Mouse (Mus musculus): ENCODE measurements at regions not wholly inside any gene's neighbourhood (a gene's known extent, or its start where the extent isn't known, plus 50 kb on each side); places are given as distances from the start of the nearest gene placed in this dataset.

DNA sequence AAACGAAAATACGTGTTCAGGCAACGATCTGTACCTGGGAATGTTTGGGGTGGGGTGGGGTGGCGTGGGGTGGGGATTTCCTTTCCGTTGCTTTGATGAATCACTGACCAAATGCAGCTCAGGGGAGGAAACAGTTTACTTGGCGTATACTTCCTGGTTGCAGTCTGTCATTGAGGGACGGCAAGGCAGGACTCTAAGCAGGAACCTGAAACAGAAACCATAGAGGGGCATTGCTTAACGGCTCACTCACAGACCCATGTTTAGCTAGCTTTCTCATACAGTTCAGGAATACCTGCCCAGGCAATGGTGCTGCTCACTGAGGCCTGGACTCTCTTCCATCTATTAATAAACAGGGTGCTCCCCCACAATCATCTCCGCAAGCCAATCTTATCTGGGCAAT lies 55.1 kb upstream of the Smox start:
- H3K4me3 ChIP-seq (ENCODE audit: low read depth, low read length) = no peak overlapping the region
- TF ChIP-seq CTCF (IDR thresholded peaks at IDR 0.05; ENCODE audit: low read depth) = no peak
- no peaks in the 10 kb centered on the region for H3K9me3 ChIP-seq (ENCODE audit: control insufficient read depth)
- WGBS = 54% methylated on average over 9 of the region's 9 CpGs
- no peaks in the 10 kb centered on the region for H3K36me3 ChIP-seq (ENCODE audit: control insufficient read depth, insufficient read depth)
- H3K27me3 ChIP-seq (replicated peaks; ENCODE audit: control insufficient read depth, insufficient read depth, low read length) = no peaks in the 10 kb centered on the region
- H3K27ac ChIP-seq (ENCODE audit: low read depth, low read length) = no peak overlapping the region
- H3K4me1 ChIP-seq (replicated peaks; ENCODE audit: control insufficient read depth, insufficient read depth, low read length) = no peaks in the 10 kb centered on the region
- no peak overlapping the region for H3K4me2 ChIP-seq (replicated peaks; ENCODE audit: low read depth)
- no peak overlapping the region for H3K9ac ChIP-seq (ENCODE audit: low read depth, low read length)
- ATAC-seq = peak; percentile 54; the same call in 1 of the 2 replicates

DNA sequence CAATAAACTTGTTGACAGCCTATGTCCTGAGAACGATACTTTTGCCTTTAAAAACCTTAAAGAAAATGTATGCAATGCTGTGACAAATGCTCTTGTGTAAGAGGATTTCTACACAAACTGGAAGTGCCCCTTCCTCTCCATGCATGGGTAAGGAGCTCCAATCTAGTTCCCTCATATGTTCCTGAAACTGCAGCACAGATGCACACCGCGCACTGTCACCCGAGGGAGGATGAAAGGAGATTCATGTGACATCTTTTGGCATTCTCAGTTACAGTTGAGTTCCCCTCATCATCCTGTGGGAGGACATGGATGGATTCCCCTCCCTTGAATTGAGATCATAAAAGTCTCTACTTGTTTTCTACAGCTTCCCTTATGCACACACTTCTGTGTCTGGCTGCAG lies 60.8 kb upstream of the Smox start:
- no peak overlapping the region for H3K4me3 ChIP-seq (ENCODE audit: low read depth, low read length)

GRCm38 (mm10) chr2:131428089-131428488 lies 63.2 kb upstream of the Smox start:
- Histone ChIP-seq H3K27ac (ENCODE audit: low read depth, low read length) (no peak overlapping the region), H3K4me3 (ENCODE audit: low read depth, low read length) (no peak overlapping the region), H3K4me2 (replicated peaks; ENCODE audit: low read depth) (no peak overlapping the region), H3K36me3 (ENCODE audit: control insufficient read depth, insufficient read depth) (no peaks in the 10 kb centered on the region), H3K9me3 (ENCODE audit: control insufficient read depth) (no peaks in the 10 kb centered on the region), H3K9ac (ENCODE audit: low read depth, low read length) (no peak overlapping the region), H3K4me1 (replicated peaks; ENCODE audit: control insufficient read depth, insufficient read depth, low read length) (no peaks in the 10 kb centered on the region), H3K27me3 (replicated peaks; ENCODE audit: control insufficient read depth, insufficient read depth, low read length) (no peaks in the 10 kb centered on the region)
- no peak for ATAC-seq
- 62% methylated on average over 4 of the region's 4 CpGs for WGBS
- TF ChIP-seq CTCF (IDR thresholded peaks at IDR 0.05; ENCODE audit: low read depth) = no peak

More for the DNA sequence above, 60.8 kb upstream of the Smox start:
- no peak overlapping the region for H3K4me2 ChIP-seq (replicated peaks; ENCODE audit: low read depth)
- no peak overlapping the region for H3K27ac ChIP-seq (ENCODE audit: low read depth, low read length)
- TF ChIP-seq CTCF (IDR thresholded peaks at IDR 0.05; ENCODE audit: low read depth) = no peak
- WGBS = 86% methylated on average over 4 of the region's 4 CpGs
- H3K27me3 ChIP-seq (replicated peaks; ENCODE audit: control insufficient read depth, insufficient read depth, low read length) = no peaks in the 10 kb centered on the region
- no peaks in the 10 kb centered on the region for H3K4me1 ChIP-seq (replicated peaks; ENCODE audit: control insufficient read depth, insufficient read depth, low read length)
- no peaks in the 10 kb centered on the region for H3K36me3 ChIP-seq (ENCODE audit: control insufficient read depth, insufficient read depth)
- no peak for ATAC-seq
- no peaks in the 10 kb centered on the region for H3K9me3 ChIP-seq (ENCODE audit: control insufficient read depth)
- no peak overlapping the region for H3K9ac ChIP-seq (ENCODE audit: low read depth, low read length)

DNA sequence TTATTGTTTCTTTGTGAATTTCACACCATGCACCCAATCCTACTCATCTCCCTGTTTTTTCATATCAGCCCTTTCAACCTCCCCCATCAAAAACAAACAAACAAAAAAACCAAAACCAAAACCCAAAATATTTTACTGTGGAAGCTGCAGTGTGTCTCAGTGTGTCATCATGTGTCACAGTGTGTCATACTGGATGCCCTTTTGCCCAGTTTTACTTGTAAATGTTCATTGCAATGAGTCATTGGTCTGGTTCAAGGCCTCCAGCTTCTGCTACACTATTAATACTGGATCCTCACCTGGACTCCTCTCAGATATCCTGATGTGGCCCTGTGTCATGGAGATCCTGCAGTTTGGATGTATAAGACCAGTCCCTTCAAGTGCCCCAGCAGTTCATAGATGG lies 64.4 kb upstream of the Smox start:
- H3K36me3 ChIP-seq (ENCODE audit: control insufficient read depth, insufficient read depth) = no peaks in the 10 kb centered on the region
- ATAC-seq = no peak
- no peak overlapping the region for H3K27ac ChIP-seq (ENCODE audit: low read depth, low read length)
- no peak overlapping the region for H3K4me2 ChIP-seq (replicated peaks; ENCODE audit: low read depth)
- H3K4me1 ChIP-seq (replicated peaks; ENCODE audit: control insufficient read depth, insufficient read depth, low read length) = no peaks in the 10 kb centered on the region
- H3K27me3 ChIP-seq (replicated peaks; ENCODE audit: control insufficient read depth, insufficient read depth, low read length) = no peaks in the 10 kb centered on the region
- H3K4me3 ChIP-seq (ENCODE audit: low read depth, low read length) = no peak overlapping the region
- H3K9ac ChIP-seq (ENCODE audit: low read depth, low read length) = no peak overlapping the region
- no peak for TF ChIP-seq CTCF (IDR thresholded peaks at IDR 0.05; ENCODE audit: low read depth)
- H3K9me3 ChIP-seq (ENCODE audit: control insufficient read depth) = no peaks in the 10 kb centered on the region

GRCm38 (mm10) chr2:131423616-131424320 lies 67.5 kb upstream of the Smox start:
- TF ChIP-seq CTCF (IDR thresholded peaks at IDR 0.05; ENCODE audit: low read depth) = no peak
- Histone ChIP-seq H3K4me2 (replicated peaks; ENCODE audit: low read depth) (no peak overlapping the region), H3K4me1 (replicated peaks; ENCODE audit: control insufficient read depth, insufficient read depth, low read length) (no peaks in the 10 kb centered on the region), H3K36me3 (ENCODE audit: control insufficient read depth, insufficient read depth) (no peaks in the 10 kb centered on the region), H3K27me3 (replicated peaks; ENCODE audit: control insufficient read depth, insufficient read depth, low read length) (no peaks in the 10 kb centered on the region), H3K4me3 (ENCODE audit: low read depth, low read length) (no peak overlapping the region), H3K27ac (ENCODE audit: low read depth, low read length) (no peak overlapping the region), H3K9ac (ENCODE audit: low read depth, low read length) (no peak overlapping the region), H3K9me3 (ENCODE audit: control insufficient read depth) (no peaks in the 10 kb centered on the region)
- peak; percentile 79 for ATAC-seq
- 64% methylated on average over 11 of the region's 11 CpGs for WGBS

DNA sequence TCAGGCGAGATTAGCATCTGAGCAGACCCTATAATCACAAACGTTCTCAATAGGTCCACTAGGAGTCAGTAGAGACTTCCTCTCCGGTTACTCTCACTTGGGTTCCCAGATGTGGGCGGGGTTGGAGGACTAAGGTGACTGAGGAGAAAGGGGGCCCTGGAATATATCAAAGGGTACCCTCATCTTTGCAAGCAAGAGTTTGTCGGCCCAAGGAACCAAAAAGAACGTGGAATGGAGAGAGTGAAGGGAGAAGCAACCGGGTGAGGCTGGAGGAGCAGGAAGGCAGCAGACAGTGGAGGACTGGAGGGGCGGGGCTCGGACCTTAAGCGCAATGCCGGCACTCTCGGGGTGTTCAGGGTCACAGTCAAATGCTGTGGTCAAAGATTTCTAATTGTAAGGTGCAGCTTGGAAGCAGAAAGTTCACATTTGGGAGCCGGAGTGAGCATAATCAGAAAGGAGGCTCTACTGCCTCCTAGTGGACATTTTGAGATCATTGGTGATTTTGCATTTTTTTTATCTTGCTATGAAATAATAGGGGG lies 68.3 kb upstream of the Smox start:
- ATAC-seq = peak; percentile 65
- H3K9me3 ChIP-seq (ENCODE audit: control insufficient read depth) = no peaks in the 10 kb centered on the region
- H3K4me3 ChIP-seq (ENCODE audit: low read depth, low read length) = peak overlapping the region; percentile 55
- H3K36me3 ChIP-seq (ENCODE audit: control insufficient read depth, insufficient read depth) = no peaks in the 10 kb centered on the region
- no peaks in the 10 kb centered on the region for H3K27me3 ChIP-seq (replicated peaks; ENCODE audit: control insufficient read depth, insufficient read depth, low read length)
- H3K4me1 ChIP-seq (replicated peaks; ENCODE audit: control insufficient read depth, insufficient read depth, low read length) = no peaks in the 10 kb centered on the region
- peak overlapping the region; percentile 45; the same call in 1 of the 2 replicates for H3K9ac ChIP-seq (ENCODE audit: low read depth, low read length)
- TF ChIP-seq CTCF (IDR thresholded peaks at IDR 0.05; ENCODE audit: low read depth) = peak; percentile 78
- H3K27ac ChIP-seq (ENCODE audit: low read depth, low read length) = peak overlapping the region; percentile 51
- under 1% methylated on average over 13 of the region's 13 CpGs for WGBS
- peak overlapping the region; percentile 94 for H3K4me2 ChIP-seq (replicated peaks; ENCODE audit: low read depth)
